Mouse (Mus musculus) adrenal gland, adult 8-10 months (tissue): ENCODE measurements around the gene Tbx2. TPM values are rescaled to one million over a fixed set of nuclear protein-coding genes. Genes with fewer than 3 reads are reported as not detected.

Experiments used
- DNase-seq: peaks from one replicate; pipeline ENCODE4 v3.0.0; 2022
- total RNA-seq, 4 experiments: library from RNA; stranded (reverse); gene quantifications; 2 replicates each; pipeline ENCODE4 v1.2.4; 2022

Tbx2 gene
- total RNA-seq, 4 experiments from 2014 or later = 23.4 to 30.5 (median 24.9) TPM

DNA sequence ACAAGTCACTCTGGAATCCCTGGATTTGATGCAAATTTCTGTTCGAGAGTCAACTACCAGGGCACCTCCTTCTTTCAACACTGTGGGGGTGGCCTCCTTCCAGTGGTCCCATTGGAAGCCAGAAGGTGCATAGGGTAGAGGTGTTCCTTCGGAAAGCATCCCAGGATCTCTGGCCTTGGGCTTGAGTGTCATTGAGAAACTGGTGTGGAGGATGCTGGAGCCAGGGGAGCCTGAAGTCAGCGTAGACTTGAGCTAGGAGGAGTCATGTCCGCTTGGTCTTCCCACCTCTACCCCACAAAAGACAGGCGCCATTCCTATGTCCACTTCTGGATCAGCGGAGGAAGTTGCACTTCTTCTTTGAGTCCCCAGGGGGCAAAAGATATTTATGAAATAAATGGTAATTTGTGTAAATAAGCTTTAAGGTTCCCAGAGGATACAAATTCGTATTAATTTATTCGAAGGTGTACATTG lies 8.9 kb downstream of the Tbx2 start:
- DNase-seq = no peak

DNA sequence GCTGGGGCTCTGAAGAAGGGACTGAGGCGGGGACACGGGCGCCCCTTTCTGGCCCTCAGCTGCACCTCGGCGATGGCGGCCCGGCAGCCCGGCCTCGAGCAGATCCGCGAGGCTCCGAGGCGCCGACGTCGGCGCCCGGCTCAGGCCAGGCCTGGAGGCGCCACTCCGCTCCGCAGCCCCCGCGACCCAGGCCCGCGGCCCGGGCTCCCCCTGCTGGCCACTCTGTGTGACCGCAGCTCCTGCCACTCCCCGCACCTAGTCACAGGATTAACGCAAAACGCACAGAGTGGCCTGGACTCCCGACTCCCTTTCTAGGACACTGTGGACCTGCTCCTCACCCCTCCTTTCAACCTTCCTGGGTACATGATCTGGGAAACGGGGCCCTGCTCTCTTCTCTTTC lies 9.6 kb downstream of the Tbx2 start:
- DNase-seq = no peak

DNA sequence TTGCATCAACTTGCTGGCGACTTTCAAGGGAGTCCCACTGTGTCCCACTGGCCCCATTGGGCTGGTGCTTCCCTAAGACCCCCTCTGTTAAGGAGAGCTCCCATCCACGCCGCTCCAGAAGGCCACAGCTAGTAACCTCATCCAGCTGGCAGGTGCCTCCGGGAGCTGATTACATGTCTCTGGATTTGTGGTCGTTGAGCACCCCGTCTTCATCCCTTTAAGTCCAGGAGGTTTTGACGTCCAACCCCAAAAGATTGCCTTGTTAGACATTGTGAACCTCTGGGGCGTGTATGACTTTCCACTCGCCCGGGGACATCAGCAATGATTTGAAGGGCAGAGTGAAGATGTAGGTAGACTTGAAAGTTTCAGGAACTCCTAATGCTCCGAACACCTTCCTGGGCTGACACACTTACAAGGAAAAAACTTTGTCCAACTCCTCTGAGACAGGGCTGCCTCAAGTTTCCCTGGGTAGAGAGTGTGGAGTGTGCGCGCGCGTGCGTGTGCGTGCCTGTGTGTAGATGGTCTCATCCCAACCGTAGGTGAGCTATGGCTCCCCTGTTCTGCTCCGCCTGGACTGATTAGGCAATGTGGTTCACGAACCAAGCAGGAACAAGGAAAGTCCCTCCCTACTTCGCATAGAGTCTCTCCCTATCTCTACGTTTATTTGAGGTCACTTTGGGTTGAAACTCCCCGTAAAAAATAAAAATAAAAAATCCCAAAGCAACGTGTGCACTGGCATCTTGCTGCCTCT lies 10.4 kb downstream of the Tbx2 start:
- DNase-seq = no peak

DNA sequence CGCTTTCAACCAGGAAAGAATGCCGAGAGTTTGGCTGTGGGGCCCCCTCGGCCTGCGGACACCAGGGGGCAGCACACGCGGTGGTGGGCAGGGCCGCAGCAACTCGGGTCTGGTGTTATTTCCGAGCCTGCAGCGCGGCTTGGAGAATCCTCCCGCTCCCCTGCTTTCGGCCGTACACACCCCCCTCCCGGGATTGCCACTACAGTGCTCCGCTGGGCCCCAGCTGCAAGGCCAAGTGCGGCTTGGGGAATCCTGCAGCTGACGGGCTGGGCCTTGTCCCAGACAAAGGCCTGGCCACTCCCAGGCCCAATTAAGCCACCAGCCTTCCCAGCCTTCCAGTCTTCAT lies 11.0 kb downstream of the Tbx2 start:
- peak; percentile 77 for DNase-seq

DNA sequence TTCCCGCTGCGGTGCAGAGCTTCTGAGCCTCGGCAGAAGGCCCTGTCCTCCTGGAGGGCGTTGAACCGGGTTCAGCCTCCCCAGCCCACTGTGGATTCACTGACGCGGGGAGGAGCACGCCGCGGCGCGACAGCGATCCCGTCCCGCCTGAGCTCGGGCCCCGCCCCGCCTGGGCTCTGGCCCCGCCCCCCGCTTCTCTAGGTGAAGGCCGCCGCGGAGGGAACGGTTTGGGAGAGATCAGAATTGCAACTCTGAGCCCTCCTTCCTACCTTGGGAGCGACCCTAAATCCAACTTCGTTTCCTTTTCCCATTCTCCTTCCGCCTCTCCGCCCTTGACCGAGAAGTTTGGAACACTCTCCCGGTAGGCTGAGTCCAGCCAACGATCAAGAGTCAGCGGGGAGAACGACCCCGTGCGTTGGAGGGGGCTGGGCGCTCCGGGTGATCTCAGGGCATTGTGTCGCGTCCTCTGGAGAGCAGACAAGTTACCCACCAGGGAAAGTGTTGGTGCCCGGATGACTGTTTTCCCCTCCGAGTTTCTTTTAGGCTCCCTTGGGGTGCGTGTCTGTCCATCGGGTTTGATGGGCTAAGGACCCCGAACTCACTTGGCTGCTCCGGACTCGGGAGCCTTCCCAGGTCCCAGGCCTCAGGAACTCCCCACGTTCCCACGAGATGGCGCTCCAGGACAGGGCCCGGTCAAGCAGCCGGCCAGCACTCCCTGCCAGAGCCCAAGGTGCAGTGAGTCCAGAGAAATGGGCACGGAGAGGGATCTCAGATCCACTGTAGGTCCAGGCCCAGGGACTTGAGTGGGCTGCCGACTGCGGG lies 12.0 kb downstream of the Tbx2 start:
- peak; percentile 88 for DNase-seq

DNA sequence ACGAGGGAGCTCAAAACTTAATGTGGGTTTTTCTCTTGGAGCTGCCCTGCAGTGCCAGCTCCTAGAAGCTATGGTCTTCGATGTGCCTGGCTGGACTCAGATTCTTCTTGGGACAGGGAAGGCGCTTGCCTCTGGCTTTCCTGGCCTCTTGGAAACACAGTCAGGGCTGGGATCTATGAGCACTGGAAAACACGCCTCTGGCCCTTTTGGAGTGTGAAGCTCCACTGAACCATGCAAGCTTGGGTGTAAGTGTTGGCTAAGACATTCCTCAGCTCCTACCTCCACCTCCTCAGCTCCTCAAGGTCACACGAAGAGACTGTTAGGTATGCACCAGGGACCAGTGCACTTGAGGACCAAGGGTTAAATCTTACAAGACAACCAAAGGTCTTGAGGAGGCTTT lies 12.6 kb downstream of the Tbx2 start:
- DNase-seq = no peak

DNA sequence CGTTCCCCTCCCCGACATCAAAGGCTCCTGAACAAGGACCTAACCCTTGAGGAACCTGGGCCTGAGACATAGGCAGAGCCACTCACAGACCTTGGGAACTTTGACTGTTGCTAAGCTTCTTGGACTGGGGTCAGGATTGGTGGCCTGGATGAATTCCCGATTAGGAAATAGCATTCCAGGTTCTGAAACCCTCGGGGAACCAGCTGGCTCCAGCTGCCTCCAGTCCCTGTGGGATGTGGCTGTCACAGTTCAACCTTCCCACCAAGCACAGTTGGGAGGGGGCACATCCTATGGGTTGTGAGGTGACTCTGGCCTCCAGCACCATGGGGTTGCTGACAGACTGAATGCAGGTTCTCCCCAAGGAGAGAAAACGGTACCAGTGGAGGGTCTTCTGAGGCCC lies 13.6 kb downstream of the Tbx2 start:
- no peak for DNase-seq

DNA sequence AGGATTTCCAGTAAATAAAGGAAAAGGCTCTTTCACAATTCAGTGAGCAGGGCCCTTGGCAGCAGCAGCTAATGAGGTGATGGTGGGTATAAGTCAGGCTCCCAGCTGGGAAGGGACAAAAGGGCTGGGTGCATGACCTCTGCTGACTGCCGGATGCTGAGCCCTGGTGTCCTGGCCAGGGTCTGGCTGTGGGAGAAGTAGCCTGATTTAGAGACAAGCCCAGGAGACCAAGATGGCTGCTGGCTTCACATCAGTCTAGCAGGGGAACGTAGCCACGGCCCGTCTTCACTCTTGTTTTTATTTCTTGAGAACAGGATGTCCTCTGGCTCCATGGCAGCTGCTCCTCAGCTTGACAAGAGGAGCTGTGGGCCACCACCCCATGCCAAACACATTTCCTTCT lies 14.2 kb downstream of the Tbx2 start:
- DNase-seq = no peak

DNA sequence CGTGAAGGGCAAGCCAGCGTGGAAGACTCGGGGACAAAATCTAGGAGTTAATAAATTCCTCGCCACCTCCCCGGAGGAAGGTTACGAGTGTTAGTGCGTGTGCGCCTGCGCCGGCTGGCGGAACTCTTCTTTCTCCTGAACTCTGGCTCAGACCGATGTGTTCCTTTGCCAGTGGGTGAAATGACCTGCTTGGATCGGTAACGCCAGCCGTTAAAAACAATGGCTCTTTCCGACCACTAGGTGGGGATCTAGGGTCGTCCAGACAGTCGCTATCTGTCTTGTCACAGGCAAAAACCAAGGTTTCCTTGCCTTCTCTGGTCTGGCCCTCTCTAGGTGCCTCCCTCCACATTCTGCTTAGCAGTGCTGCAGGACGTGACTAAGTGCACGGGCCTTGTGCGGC lies 16.7 kb downstream of the Tbx2 start:
- peak; percentile 75 for DNase-seq

DNA sequence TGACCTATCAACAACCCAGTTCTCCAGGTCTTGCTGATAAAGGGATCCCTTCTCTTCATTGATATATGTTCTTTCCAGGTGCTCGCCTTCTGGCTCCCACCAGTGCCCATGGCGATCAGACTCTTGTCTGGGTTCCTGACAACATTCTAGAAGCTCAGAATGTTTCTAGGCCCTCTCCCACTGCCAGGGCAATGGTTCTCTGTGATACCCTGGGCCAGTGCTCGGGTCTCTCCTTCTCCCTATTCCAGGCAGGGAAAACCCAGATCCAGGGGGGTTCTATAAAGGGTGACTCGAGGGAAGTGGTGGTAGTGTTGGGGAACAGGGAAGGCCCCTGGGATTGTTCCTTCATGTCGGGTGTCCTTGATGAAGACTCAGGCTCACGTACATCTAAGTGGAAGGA lies 17.9 kb downstream of the Tbx2 start, which contains the start of gene Gm11444:
TSS of gene Gm11444 (minus strand) at position 101 of the 400 bp plus-strand sequence.
- DNase-seq = no peak

DNA sequence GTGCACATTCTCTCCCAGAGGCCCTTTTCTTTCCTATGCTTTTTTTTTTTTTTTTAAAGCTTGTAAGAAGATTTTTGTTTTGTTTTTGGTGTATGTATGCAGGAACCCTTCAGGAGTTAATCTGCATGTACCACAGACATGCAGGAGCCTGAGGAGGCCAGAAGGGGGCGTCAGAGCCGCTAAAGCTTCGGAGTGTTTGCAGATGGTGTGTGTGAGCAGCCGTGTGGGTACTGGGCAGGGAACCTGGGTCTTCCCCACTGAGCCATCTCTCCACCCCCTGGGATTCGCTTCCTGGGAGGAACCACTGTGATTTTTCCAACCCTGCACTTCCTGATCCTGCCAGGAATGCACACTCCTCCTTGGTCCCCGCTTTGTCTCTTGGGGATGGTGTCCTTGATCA lies 18.4 kb downstream of the Tbx2 start:
- DNase-seq = no peak

DNA sequence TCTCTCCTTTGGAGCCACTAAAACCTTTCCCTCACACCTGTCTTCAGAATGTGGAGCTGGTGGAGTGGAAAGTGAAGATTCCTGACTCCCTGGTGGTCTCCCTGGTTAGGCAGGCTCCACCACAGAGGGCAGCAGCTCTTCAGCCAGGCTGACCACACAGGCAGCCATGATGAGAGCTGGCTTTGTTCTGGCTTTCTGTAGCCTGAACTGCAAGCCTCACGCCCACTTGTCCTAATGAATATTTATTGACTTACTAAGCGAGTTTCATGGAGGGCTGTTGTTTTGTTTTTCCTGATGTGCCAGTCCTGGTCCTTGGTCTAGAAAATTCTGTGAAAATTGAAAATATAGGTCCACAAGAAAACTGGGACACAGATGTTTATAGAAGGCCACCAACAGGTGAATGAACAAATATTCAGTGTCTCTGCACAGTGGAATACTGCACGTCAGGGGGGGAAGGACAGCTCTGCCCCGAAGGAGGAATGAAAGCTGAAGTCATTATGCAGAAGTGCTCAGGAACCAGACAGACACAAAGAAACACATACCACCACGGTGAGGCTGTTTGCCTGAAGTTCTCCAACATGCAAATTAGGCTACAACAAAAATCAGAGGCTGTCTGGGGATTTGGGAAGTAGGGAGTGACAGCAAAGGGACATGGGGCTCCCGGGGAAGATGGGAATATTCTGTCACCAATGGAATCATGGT lies 25.8 kb downstream of the Tbx2 start:
- no peak for DNase-seq

DNA sequence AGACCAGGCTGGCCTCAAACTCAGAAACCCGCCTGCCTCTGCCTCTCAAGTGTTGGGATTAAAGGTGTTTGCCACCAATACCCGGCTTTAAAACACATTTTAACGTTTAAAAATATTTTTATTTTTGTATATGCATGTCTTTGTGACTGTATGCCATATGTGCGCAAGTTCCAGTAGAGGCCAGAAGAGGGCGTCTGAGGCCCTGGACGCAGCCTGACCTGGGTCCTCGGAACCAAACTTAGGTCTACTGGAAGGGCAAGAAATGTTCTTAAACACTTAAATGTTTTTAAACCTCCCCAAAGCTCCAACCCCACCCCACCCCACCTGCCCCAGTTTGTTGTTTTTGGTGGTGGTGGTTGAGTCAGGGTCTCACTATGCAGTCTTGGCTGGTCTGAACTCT lies 32.0 kb downstream of the Tbx2 start:
- no peak for DNase-seq

DNA sequence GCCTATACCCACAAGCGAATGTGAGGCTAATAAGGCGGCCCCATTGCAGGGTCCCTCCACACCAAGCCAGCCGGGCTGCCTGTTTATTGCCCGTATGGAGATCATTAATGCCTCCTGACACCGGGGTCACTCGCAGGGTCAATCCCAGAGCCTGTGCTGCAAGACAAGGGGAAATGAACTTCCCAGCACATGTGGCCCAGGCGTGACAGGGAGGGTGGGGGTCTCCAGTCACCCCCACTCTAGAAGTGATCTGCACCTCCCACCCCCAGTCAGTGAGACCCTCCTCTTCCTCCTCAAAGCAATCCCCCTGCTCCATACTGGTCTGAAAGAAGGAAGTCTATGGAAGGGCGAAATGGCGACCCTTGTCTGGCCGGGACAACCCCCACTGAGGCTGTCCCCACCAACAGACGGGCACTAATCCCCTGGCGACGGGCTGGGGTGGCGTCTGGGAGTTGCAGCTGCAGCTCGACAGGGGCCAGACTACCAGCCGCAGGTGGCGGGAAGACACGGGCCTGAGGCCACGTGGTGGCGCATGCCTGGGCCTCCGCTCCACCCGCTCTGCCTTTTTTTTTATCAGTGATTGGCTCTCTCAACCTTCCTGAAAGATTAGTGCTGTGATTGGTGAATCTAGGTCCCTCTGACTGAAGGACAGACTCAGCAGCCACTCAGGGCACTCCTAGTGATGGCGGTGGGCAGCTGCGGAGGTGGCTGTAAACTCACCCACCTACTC lies 43.9 kb downstream of the Tbx2 start:
- DNase-seq = no peak

DNA sequence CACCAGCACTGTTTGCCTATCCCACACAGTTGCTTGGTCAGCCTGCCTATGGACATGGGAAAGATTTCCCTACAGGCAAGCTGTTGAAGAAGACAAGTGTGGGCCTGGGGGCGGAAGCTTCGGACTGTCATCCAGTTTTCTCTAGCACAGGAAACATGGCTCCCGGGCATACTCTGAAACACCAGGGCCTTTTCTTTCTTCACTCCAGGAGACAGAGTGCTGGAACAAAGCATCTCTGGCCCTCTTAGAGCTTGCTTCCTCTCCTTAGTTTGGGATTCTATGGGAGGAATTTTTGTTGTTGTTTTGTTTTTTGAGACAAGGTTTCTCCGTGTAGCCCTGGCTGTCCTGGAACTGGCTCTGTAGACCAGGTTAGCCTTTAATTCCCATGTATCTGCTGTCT lies 52.1 kb downstream of the Tbx2 start:
- DNase-seq = no peak

DNA sequence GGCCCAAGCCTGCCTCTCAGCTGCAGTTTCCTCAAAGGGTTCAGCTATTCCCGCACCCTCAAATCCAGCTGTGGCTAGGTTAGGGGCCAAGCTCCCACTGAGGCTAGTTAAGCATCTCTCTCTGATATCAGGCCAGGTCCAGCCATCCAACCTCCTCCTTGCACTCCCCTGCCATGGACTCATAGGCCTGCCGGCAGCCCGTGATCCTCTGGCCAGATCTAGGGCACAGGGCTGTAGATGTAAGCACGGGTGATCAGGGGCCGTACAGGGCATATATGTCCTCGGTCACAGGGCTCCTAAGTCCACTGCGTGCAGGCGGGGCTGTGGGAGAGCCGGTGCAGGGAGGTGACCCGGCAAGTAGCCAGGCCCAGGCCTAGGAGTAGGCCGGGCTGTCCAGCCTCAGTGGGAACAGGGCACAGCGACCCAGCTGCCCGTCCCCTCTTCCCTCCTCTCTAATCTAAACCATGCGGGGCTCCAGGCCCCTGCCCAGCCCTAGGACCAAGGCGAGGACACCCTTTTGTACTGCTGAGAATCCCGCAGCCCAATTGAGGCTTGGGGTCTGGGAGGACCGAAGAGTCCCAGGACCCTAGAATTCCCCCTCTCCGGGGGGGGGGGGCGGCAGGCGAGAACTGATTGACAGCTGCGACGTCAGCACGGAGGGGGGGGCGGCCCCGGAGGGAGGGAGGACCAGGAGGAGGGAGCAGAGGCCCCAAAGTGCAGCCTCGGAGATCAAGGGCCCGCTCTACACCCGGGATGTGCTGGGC lies 53.5 kb downstream of the Tbx2 start, which contains the start of gene Tbx4:
TSS of gene Tbx4 (plus strand) at position 758 of the 764 bp plus-strand sequence.
- no peak for DNase-seq

DNA sequence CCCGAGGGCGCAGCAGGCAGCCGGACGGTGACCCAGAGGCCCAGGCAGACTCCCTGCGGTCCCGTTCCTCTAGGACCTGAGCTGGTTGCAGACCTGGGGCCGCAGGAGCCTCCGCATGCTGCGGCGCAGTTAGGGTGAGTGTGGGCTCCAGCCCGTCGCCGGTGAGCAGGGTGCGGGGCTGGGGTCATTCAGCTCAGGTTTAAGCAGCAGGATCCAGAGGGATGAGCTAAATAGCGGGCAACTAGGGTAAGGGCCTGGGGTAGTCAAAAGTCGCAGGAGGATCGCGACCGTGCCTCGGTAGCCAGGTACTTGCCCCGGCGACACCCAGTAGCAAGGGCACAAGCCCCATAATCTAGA lies 54.1 kb downstream of the Tbx2 start:
- no peak for DNase-seq

DNA sequence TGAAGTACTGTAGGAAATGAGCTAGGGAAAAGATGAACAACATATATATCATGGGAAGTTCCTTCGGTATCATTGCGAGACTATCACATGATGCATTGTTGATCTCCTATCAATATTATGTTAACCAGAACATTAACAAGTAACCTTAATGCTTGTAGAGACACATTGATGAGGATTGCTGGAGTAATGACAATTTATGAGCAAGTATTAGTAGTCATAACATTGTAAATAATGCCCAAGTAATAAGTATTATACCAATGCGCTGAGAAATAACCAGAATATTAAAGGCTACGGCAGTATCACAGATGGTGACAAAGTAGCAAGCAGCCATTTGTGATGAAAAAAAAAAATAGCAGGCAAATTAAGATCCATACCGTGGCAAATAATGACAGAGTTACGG lies 54.9 kb downstream of the Tbx2 start:
- DNase-seq = no peak

DNA sequence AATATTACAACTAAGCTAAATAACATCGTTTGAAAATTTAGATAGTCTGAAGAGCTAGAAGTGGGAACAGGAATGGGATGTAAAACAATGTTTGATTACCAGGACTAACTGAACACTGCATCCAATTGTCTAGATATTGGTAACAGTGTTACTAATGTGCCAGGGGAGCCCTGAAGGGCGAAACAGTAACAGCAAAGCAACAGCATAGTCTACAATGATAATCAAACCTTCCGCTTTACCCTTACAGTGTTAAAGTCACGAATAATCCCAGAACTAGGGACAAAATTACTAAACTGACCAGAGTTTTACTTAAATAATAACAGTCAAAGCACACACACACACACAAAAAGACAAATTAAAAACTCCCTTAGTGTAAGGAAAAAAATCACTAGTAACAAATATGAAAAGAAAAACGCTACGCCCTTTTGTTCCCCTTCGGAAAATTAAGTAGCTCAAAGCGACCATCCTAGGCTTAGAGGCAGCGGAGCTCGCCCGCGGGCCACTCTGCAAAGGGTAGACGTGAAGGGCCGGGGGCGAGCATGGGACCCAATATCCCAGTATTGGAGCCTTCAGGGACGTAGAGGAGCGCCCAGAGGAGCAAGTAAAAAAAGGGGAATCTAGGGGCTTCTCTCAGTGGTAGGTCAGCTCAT lies 55.6 kb downstream of the Tbx2 start:
- no peak for DNase-seq

DNA sequence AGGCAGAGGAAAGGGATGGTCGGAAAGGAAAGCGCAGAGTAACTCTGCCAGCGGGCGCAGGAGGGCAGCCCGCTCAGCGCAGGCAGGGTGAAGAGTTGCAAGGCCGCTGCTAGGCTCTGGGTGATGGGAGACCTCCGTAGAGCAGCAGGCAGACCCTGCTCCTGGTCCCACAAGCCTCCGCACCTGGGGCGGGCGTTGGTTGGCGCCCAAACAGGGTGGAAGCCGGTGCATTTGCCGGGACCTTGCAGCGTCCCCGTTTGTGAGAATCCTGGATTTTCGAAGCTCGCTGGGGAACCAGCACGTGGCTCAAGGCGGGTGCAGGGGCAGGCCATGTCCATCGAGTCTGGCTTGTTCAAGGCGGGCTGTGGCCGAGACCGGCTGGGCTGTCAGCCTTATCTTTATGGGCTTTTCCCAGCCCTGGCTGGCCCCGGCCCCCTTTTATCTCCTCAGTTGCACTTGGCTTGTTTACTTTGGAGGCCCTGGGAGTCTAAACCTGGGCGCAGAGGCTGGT lies 56.2 kb downstream of the Tbx2 start:
- no peak for DNase-seq
